25 mouse cellular contexts compared by ENCODE assay signal in genomic region chr4:41634631-41635030, GRCm38 (mm10). TPM values are rescaled to one million over a fixed set of nuclear protein-coding genes. Genes with fewer than 3 reads are reported as not detected.
"Had no signal": no experiment of that assay in that cellular context is flagged by ENCODE, and none has a peak within 500 bp of the region (broad histone marks: within the 10 kb centered on the region; RNA-seq: fewer than 3 reads in every experiment).

No protein-coding gene starts in this region.

- H3K36me3 ChIP-seq: heart, embryonic 12.5 days; intestine, embryonic 15.5 days; kidney, embryonic 15.5 days; limb, embryonic 12.5 days had no signal

- ATAC-seq: hindbrain, embryonic 16.5 days; inflammation-experienced regulatory T-cells, adult 6 months; intestine, embryonic 15.5 days had no signal

- H3K9me3 ChIP-seq: heart, embryonic 10.5 days; heart, embryonic 12.5 days; hindbrain, embryonic 13.5 days; intestine, embryonic 15.5 days; kidney, embryonic 15.5 days; limb, embryonic 12.5 days had no signal

- H3K9ac ChIP-seq: heart, embryonic 12.5 days; hindbrain, embryonic 13.5 days; intestine, embryonic 15.5 days; kidney, embryonic 15.5 days; limb, embryonic 12.5 days had no signal

- H3K27me3 ChIP-seq: hindbrain, embryonic 13.5 days had no signal

- DNase-seq: gastrocnemius, adult 2 months; gastrocnemius, postnatal 10 days; gastrocnemius, postnatal 25 days; heart, adult 18-20 months; heart, postnatal 10 days; heart, postnatal 4 days; kidney, adult 11 months; kidney, adult 2 months; kidney, adult 9 months; kidney, postnatal 14 days; kidney, postnatal 36 days; layer of hippocampus, adult 9-11 months; layer of hippocampus, postnatal 36 days; left cerebral cortex, postnatal 4 days; liver had no signal

- H3K27ac ChIP-seq: gastrocnemius, adult 2 months; heart, embryonic 10.5 days; hindbrain, embryonic 13.5 days; intestine, embryonic 15.5 days; kidney, postnatal 0 days; limb, embryonic 12.5 days had no signal

- H3K4me3 ChIP-seq: gastrocnemius, adult 2 months; heart, embryonic 10.5 days; heart, embryonic 12.5 days; hindbrain, embryonic 13.5 days; intestine, embryonic 15.5 days; kidney, embryonic 15.5 days; limb, embryonic 12.5 days had no signal

- H3K4me2 ChIP-seq: heart, embryonic 12.5 days; hindbrain, embryonic 13.5 days; intestine, embryonic 15.5 days; kidney, embryonic 15.5 days; limb, embryonic 12.5 days; liver, embryonic 11.5 days had no signal

RNA-seq across cellular contexts. Expression of gene Enho, which starts 5.5 kb away (rescaled TPM):
- polyA plus RNA-seq: inflammation-experienced regulatory T-cells, adult 6 months had no signal
